Mouse (Mus musculus) B cell, adult 2 months (primary cell): ENCODE data around the gene Igfals.

Experiments used
- DNase-seq, 2 experiments: peaks; one replicate each; pipeline ENCODE4 v3.0.0; 2022

Gene Igfals

GRCm38 (mm10) chr17:24867914-24868313 lies 2.1 kb downstream of the Igfals start:
- no peak for DNase-seq

DNA sequence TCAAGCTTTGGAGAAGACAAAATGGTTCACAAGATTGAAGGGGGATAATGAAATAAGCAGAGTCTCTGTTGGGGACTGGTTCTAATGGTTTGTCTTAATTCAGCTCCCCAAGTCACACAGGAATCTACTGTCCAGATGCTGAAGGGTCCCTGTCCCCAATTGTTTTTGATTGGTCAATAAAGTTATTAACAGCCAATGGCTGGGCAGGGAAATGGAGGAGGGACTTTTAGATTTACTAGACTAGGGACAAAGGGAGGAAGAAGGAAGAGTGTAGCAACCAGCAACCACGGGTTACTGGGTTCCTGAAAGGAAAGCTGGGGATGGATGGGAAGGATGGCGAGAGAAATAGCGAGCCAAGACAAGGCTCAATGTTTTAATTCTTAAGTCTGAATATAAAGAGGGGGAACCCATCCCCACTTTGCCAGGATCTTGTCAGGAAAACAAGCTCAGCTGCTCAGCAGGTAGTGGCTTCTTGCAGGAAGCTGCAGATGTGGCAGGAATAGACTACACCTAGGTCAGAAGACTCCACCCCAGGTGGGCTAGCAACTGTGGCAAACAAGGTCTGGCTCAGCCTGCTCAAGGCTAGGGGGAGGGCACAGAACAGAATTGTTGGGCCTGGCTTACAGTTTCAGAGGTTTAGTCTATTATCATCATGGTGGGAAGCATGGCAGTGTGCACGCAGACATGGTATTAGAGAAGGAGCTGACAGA lies 8.1 kb downstream of the Igfals start:
- DNase-seq = no peak

- no peak for DNase-seq
Observed at GRCm38 (mm10) chr17:24874405-24874745, 8.6 kb downstream of the Igfals start.

- no peak for DNase-seq
Observed at GRCm38 (mm10) chr17:24874989-24875388, 9.2 kb downstream of the Igfals start.

- DNase-seq = no peak
Observed at GRCm38 (mm10) chr17:24877336-24878116, 11.7 kb downstream of the Igfals start.

GRCm38 (mm10) chr17:24878117-24878397 lies 12.3 kb downstream of the Igfals start:
- no peak for DNase-seq

DNA sequence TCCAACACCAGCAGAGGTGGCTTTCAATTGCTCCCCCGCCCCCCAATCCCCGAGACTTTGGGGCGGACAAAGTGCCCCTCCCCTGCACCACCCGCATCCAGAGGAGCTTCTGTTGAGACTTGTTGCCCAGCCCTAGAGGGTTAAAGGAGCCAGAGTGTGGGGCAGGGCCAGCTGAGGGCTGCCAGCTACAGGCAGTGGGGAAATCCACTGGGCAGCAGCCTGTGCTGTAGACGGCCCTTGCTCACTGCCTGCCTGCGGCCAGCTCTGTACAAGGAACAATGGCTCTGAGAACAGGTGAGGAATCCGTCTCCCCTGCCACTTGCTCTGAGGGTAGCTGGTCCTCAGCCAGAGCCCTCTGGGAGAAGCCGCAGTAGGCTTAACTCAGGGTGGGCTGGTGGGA lies 12.7 kb downstream of the Igfals start:
- DNase-seq = no peak

DNA sequence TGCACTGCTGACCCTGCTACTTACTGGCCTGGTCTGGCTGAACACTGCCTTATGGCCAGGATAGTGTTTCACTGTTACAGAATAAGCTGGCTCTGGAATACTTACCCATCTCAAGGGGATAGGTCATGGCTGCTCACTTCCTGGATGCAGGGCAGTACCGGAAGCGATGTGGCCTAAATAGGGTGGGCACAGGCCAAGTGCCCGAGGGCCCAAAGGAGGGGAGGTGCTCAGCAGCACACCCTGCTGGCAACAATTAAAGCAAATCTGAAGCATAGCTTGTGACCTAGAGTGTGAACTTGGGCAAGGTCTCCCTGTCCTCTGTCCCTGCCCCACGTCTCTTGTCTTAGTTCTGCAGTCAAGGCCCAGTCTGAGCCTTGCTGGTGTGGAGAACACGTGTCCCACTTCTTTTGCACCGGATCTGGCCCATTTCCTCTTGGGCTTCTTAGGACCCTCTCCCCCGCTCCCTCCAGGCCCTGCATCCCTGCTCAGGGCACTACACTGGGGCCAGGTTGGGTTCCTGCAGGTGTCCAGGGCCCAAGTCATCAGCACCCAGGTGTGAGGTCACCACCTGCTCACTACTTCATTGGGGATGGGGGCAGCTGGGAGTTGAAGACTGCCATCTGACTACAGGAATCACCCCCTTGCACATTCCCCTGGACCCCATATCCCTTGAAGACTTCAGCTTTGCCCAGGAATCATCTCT lies 16.1 kb downstream of the Igfals start:
- peak; percentile 47 to 49 for DNase-seq

GRCm38 (mm10) chr17:24884391-24884790 lies 18.6 kb downstream of the Igfals start:
- no peak for DNase-seq

- no peak for DNase-seq
Observed at GRCm38 (mm10) chr17:24885356-24886133, 19.7 kb downstream of the Igfals start.

GRCm38 (mm10) chr17:24886134-24886931 lies 20.5 kb downstream of the Igfals start, which contains the start of the genes Nubp2 and Spsb3:
TSS of gene Nubp2 (minus strand) at chr17:24886349.
TSS of gene Spsb3 (plus strand) at chr17:24886643.
- DNase-seq = peak; percentile 96 to 97

DNA sequence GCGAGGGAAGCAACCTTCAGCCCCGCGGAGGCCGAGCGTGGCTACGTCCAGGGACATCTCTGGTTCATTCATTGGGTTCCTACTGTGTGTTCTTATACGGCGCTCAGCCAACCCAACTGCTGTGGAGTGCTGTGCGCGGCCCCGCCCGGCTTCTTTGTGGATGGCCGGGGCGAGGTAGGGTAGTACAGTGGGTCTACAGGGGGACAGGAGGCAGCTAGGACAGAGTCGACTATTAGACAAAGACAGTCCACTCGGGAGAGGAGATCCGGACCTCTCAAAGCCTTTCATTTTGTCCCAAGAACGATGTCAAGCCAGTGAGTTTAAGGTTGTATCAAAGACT lies 21.1 kb downstream of the Igfals start:
- no peak for DNase-seq

GRCm38 (mm10) chr17:24887291-24888080 lies 21.7 kb downstream of the Igfals start:
- no peak for DNase-seq

- no peak for DNase-seq
Observed at GRCm38 (mm10) chr17:24888862-24889261, 23.1 kb downstream of the Igfals start.

- no peak for DNase-seq
Observed at GRCm38 (mm10) chr17:24890151-24891092, 24.6 kb downstream of the Igfals start.

- no peak for DNase-seq
Observed at GRCm38 (mm10) chr17:24891321-24891720, 25.5 kb downstream of the Igfals start.

GRCm38 (mm10) chr17:24892785-24893184 lies 27.0 kb downstream of the Igfals start:
- no peak for DNase-seq

DNA sequence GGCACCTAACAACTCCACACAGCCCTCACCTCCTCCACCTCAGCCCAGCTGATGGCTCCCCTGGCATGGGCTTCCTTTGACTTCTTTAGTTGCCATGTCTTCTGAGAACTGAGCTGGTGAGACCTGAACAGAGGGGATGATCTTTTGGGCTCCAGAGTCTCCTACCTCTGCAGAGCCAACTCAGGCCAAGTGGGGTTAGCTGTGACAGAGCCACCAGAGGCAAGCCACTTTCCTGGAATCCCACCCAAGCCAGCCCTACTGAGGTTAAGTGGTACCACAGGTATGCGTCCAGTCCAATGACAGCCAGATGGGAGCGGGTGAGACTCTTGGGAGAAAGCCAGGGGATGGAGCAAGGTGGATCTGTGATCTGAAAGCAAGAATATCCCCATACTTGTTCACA lies 27.5 kb downstream of the Igfals start:
- DNase-seq = no peak

DNA sequence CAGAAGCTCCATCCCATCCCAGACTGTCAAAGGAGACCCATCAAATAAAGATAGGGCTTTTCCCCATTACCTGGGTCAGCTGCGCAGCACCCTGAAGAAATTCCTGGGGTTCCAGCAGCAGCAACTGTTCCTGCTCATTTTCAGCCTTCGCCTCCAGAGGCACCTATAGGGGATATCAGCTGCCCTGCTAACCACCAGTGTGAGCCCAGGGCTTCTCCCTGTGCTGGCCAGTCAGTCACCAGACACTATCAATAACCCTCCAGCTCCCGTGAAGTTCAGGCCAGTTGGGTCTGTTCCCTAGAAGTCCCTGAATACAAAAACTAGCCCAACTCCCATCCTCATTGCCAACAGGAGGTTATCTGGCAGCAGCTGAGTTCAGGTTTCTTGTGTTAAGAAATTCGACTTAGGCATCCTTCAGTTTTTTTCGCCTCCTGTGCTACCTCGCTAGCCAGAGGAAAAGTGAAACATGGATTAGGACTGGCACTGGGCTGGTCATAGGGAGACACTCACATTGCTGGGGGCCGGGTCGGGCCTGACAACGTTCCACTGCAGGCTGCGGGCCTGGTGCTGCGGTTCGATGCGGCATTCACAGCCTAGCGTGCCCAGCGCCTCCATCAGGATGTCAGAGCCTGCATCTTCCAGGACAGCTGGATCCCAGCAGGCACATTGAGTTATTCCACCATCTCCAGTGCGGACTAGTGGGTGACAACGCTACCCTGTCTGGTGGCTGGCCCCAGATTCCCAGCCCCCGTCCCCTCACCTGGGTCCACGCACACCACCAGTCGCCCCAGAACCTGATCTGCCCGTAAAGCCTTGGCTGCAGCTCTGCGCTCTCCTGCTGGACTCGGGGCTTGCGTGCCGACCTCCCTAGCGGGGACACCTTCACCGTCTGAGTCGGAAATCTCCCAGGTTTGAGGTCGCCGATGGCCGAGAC lies 28.5 kb downstream of the Igfals start:
- no peak for DNase-seq
